Mouse (Mus musculus): ENCODE measurements at regions not wholly inside any gene's neighbourhood (a gene's known extent, or its start where the extent isn't known, plus 50 kb on each side); places are given as distances from the start of the nearest gene placed in this dataset.

- no peak for ATAC-seq (ENCODE audit: low TSS enrichment)
These were observed 171.9 kb upstream of the Cntnap5a start for GRCm38 (mm10) chr1:115512632-115513031.

GRCm38 (mm10) chr1:115533746-115534145 lies 150.8 kb upstream of the Cntnap5a start:
- ATAC-seq (ENCODE audit: low TSS enrichment): peak; percentile 87

- ATAC-seq (ENCODE audit: low TSS enrichment): no peak
These were observed 138.6 kb upstream of the Cntnap5a start for GRCm38 (mm10) chr1:115545994-115546393.

Measured in frontal cortex, adult (tissue).